Mouse (Mus musculus): ENCODE measurements around the gene Ogfod3.

The Ogfod3 gene

DNA sequence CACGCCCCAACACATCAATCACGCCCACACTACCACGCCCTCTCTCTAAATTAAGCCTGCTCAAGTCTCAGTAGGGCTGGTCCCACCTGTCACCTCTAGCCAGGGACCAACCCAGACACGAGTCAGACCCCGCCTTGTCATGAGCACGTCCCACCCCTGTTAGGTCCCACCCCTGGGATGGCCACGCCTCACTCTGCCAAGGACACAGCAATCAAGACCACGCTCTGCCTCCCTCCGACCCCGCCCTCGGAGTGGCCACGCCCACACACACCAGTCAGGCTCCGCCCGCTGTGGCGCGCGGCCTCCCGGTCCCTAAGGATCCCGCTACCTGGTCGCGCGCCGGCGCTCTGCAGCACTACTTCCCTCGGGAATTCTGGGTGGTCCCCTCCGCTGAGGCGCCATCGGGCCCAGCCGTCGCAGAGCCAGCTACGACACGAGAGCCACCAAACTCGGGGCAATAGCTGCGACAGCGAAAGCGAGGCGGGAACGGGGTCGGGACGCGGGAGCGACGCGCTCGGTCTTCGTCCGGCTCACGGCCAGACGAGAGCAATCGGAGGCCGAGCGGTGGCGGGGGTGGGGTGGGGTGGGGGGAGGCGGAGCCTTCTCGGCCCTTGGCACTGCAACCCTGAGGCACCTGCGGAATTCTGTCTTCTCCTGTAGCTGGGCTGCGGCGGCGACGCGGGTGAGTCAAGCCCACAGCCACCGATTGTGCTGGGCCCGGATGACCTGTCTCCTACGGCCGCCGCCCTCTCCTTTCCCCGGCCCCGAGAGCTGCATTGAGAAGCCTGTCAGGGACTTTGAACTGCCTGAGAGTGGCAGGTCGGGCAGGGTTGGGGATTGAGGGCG lies at the start of gene Ogfod3, which contains the start of gene Hexdc:
Gene Ogfod3 (minus strand): TSS at position 551 of the 846 bp plus-strand sequence.
Gene Hexdc (plus strand): TSS at position 273 of the 846 bp plus-strand sequence.
- peak; percentile 99 for DNase-seq (ENCODE audit: low read depth, low spot score)

GRCm38 (mm10) chr11:121250196-121250595 lies 45.7 kb upstream of the Ogfod3 start:
- DNase-seq (ENCODE audit: low read depth, low spot score), result no peak

GRCm38 (mm10) chr11:121239669-121240068 lies 35.2 kb upstream of the Ogfod3 start:
- DNase-seq (ENCODE audit: low read depth, low spot score), result no peak

- peak; percentile 68 for DNase-seq (ENCODE audit: low read depth, low spot score)
Observed at GRCm38 (mm10) chr11:121237345-121238128, 33.0 kb upstream of the Ogfod3 start.

DNA sequence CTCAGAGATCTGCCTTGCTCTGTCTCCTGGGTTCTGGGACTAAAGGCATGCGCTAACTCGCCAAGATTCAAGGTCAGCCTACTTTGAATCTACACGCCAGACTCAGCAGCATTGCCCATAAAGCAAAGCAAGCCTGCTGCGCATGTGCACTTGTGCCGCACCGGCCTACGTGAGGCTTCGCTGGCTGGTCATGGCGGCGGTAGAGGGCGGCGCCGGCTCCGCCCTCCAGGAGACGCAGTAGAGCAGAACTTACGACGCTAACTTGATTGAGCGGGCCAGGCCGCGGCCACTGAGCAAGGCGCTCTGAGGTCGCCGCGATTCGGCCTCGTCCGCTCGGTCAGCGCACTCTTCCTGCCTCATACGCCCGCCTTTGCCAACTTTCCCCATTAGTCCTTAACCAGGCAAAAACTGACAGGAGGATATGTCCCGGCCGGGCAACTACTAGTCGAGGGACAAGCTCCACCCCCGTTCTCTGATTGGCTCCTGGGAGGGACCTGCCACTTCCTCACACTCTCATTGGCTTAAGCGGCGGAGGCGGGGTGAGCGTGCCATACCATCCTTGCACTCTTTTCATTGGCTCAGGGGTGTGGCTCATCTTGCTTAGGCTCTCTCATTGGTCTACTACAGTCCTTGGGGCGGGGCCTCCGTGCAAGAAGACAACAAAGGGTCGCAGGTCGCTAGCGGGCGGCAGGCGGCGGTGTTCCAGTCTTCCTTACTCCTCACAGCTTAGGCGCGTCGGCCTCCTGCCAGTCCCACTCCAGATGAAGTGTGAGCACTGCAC lies 32.2 kb upstream of the Ogfod3 start, which contains the start of gene Narf:
Gene Narf (plus strand): TSS at position 690 of the 781 bp plus-strand sequence.
- DNase-seq (ENCODE audit: low read depth, low spot score), result peak; percentile 100

DNA sequence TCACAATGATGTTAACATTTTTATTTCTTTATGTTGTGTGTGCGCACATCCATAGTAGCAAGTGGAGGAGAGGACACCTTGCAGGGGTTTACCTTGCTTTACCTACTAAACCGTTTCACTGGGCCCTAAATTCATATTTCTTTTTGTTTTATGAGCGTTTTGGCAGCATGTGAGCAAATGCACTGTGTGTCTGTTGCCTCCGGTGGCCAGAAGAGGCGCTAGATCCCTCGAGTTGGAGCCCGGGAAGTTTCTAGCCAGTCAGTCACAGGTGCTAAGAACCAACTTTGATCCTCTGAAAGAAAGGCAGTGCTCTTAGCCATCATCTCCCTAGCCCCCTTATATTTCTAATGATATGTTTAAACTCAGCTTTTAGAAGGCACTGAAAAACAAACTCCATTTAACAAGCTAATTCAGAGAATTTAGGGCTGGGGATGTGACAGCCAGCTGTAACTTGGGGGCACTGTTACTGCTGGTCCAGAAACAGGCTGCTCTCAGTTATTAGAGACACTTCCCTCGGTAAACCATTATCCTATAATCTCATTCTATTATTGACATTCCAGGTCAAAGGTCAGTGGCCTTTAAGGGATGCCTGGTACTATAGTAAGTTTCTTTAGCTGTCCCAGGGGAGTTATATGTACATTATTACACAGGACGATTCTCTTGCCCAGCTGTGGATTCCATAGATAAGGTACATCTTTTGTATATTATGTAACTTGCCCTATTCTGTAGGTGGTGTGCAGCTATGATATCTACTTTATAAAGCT lies 31.1 kb upstream of the Ogfod3 start:
- peak; percentile 57 for DNase-seq (ENCODE audit: low read depth, low spot score)

DNA sequence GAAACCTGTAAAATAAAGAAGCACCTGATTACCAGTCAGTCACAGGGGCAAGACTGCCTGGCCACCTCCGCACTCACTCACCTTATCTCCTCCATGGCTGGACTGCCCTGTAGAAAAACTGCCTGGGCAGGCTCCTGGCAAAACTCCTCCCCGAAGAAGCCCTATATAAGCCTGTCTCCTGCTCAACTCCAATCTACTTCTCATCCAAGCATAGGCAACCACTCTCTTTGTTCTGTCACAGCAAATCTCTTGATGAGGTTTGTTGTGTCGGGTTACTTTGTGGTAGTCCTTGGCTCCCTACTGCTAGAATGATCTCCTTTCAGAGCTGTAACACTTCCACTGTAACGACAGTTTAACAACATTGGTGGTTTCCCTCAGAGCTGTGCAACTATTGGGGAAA lies 28.2 kb upstream of the Ogfod3 start:
- no peak for DNase-seq (ENCODE audit: low read depth, low spot score)

DNA sequence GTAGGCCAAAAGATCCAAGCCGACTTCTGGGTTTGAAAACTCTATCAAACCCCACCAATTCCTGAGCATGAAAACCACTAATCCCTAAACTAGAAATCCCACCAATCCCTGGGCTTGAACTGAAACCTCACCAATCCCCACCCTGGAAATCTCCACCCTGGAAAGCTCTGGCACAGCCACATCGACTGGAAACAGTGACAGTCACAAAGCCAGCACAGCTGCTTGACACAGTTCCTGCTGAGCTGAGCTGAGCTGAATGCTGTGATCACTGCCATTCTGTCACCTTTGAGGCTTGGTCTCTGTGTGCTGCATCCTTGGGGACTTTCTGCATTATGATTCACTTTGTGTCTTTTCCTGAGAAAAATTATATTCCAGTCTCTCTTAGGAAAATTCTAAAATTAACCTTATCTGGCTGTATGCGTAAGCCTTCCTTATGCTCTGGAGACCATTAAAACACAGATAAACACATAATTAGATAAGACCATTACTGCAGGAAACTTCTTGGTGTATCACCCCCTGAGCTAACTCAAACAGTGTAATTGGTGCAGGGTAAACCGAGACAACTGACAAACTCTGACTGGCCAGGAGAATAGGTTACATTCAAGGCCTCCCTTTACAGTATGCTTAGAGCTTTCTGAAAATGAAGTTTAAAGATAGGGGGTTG lies 27.2 kb upstream of the Ogfod3 start:
- DNase-seq (ENCODE audit: low read depth, low spot score), result peak; percentile 66

GRCm38 (mm10) chr11:121231191-121231590 lies 26.7 kb upstream of the Ogfod3 start:
- DNase-seq (ENCODE audit: low read depth, low spot score), result no peak

- peak; percentile 91 for DNase-seq (ENCODE audit: low read depth, low spot score)
Observed at GRCm38 (mm10) chr11:121229018-121229439, 24.5 kb upstream of the Ogfod3 start, which contains the start of gene Cybc1. Gene Cybc1, minus strand, starts transcription at chr11:121229322.

DNA sequence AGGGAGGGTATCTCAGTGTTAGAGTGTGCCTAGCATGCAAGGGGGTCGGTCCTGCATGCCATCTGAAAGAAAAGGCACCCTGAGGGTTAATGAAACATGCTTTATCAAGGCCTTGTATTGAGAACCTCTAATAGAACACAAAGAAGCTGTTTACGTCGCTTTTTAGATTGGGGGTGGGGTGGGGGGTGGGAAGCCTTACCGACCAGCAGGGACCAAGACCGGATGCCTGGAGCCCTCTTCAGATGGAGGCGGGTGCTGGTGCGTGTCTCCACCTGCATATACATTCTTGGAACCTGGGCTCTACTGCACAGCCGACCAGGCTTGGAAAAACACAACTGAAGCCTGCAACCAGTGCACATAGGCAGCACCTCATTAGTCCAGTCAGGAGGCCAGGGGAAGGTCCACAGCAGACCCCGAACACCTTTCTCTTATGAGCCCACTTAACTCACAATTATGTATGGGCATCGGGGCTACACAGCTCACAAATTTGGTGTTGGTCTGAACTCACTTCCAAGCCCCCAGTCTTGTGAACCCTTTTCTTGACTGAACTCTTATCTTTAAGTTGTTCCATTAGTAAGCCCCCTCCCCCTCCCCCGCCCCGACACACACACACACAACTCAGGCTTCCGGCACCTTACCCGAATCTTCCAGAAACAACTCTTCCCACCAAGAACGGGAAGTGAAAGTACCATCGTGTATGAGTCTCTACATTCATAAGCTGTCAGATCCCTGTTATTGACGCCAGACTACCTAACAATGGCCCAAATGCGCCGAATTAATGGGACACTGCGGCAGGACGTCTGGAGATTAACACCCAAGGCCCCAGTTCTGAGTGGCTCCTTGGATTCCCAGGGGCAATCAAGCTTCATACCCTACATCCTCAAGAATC lies 23.9 kb upstream of the Ogfod3 start:
- no peak for DNase-seq (ENCODE audit: low read depth, low spot score)

GRCm38 (mm10) chr11:121221321-121222010 lies 17.0 kb upstream of the Ogfod3 start:
- peak; percentile 76 for DNase-seq (ENCODE audit: low read depth, low spot score)

- no peak for DNase-seq (ENCODE audit: low read depth, low spot score)
Observed at GRCm38 (mm10) chr11:121220771-121221170, 16.3 kb upstream of the Ogfod3 start.

- DNase-seq (ENCODE audit: low read depth, low spot score), result no peak
Observed at GRCm38 (mm10) chr11:121219776-121220175, 15.3 kb upstream of the Ogfod3 start.

GRCm38 (mm10) chr11:121216831-121217230 lies 12.3 kb upstream of the Ogfod3 start:
- DNase-seq (ENCODE audit: low read depth, low spot score), result no peak

DNA sequence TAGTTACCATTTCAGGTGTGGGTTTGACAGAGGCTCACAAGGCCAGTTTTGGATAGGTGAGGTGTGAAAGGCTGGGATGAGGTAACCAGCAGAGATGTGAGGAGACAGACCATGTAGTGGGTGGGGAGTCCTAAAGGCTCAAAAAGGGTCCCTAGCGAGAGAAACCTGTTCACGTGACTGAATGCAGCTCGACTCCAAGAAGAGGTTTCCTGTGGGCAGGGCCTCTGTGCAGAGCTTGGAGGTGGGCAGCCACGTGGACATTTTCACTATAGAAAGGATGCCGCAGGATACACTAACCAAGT lies 701 bp downstream of the Ogfod3 start:
- no peak for DNase-seq (ENCODE audit: low read depth, low spot score)

DNA sequence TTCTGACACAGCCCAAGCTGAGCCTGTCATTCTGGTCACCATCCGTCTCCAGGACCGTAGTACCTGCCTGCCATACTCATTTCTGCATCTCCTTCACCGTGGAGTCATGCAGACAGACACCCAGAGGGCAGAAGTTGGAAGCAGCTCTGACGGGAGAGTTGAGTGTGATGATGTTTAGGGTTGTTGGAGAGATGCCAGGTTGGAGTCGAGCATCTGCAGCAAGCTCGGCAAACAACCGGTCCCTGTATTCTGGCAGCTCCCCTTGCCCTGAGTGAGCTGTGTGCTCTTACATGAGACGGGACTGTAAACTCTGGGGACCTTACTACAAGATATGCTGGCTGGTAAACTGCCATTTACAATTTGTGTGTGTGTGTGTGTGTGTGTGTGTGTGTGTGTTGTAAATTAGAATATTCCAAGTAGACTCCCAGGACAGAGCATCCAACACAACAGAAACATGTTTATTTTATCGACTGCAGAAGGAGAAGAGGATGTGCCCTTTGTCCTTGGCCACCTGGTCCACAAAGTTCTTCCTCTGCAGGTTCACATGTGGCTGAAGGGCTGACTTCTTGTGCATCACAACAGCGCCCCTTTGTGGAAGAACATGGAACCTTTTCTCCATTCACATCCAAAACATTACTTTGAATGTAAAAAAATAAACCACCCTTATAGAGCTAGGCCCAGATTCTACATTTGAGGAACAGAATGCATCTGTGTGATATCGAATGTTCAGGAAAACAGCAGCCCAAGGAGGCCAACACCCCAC lies 2.9 kb downstream of the Ogfod3 start:
- DNase-seq (ENCODE audit: low read depth, low spot score), result peak; percentile 78

- no peak for DNase-seq (ENCODE audit: low read depth, low spot score)
Observed at GRCm38 (mm10) chr11:121200781-121201180, 3.7 kb downstream of the Ogfod3 start.

Measured in brain, adult 2 months (tissue).